Mouse (Mus musculus) liver, embryonic 13.5 days (tissue): ENCODE measurements around the gene Catsper2. TPM values are rescaled to one million over a fixed set of nuclear protein-coding genes. Genes with fewer than 3 reads are reported as not detected.
"Not testable (repeated sequence)": the region's sequence is repeated elsewhere in the genome, so short reads cannot be mapped to it uniquely, and the experiment has no call there.

Source experiments
- ATAC-seq: fragments of 200-750 bp; cut with Nextera tagmentation; 2 replicates; pipeline ENCODE4 v1.8.0; 2017; ENCODE audit warnings: low read depth, mild to moderate bottlenecking, moderate number of reproducible peaks, moderate library complexity
- DNase-seq: peaks from one replicate; pipeline ENCODE4 v3.0.0; 2022
- H3K27ac ChIP-seq: fragments of 300-500 bp; sonication (generic); 2 replicates; pipeline ENCODE4 v1.5.1; 2015; ENCODE audit warnings: moderate library complexity, mild to moderate bottlenecking, inconsistent platforms
- H3K27me3 ChIP-seq: fragments of 300-500 bp; sonication (generic); 2 replicates; pipeline ENCODE4 v1.6.1; 2015; ENCODE audit warnings: mild to moderate bottlenecking, inconsistent platforms
- H3K36me3 ChIP-seq: fragments of 300-500 bp; sonication (generic); 2 replicates; pipeline ENCODE4 v1.6.1; 2015; ENCODE audit warnings: mild to moderate bottlenecking, inconsistent platforms
- H3K4me1 ChIP-seq: fragments of 300-500 bp; sonication (generic); replicated peaks from 2 replicates; pipeline ENCODE4 v1.6.1; 2015; ENCODE audit warnings: inconsistent platforms
- H3K4me2 ChIP-seq: fragments of 300-500 bp; sonication (generic); 2 replicates; pipeline ENCODE4 v1.6.1; 2015; ENCODE audit warnings: inconsistent platforms, mild to moderate bottlenecking, moderate library complexity
- H3K4me3 ChIP-seq: fragments of 300-500 bp; sonication (generic); replicated peaks from 2 replicates; pipeline ENCODE4 v1.5.1; 2015; ENCODE audit warnings: mild to moderate bottlenecking, inconsistent platforms
- H3K9ac ChIP-seq: fragments of 300-500 bp; sonication (generic); 2 replicates; pipeline ENCODE4 v1.6.1; 2015; ENCODE audit warnings: mild to moderate bottlenecking, inconsistent platforms
- H3K9me3 ChIP-seq: fragments of 300-500 bp; sonication (generic); replicated peaks from 2 replicates; pipeline ENCODE4 v1.6.1; 2016; ENCODE audit warnings: inconsistent platforms
- WGBS: fragments of 180-500 bp; shearing (Covaris S2); methylation state at CpG from one replicate; pipeline ENCODE4 v1.1.7; 2015; ENCODE audit not compliant: insufficient replicate concordance; 5-methylcytosine and 5-hydroxymethylcytosine counted together
- polyA plus RNA-seq: library from polyadenylated mRNA; unstranded; fragments of >200 nt; fragmentation: Nextera tagmentation; extraction: Ambion mirVana; gene quantifications from 2 replicates; pipeline ENCODE4 v1.2.1, GENCODE M21; 2015

Gene Catsper2
- polyA plus RNA-seq, 1 experiment from 2014 or later = 0.76 TPM

DNA sequence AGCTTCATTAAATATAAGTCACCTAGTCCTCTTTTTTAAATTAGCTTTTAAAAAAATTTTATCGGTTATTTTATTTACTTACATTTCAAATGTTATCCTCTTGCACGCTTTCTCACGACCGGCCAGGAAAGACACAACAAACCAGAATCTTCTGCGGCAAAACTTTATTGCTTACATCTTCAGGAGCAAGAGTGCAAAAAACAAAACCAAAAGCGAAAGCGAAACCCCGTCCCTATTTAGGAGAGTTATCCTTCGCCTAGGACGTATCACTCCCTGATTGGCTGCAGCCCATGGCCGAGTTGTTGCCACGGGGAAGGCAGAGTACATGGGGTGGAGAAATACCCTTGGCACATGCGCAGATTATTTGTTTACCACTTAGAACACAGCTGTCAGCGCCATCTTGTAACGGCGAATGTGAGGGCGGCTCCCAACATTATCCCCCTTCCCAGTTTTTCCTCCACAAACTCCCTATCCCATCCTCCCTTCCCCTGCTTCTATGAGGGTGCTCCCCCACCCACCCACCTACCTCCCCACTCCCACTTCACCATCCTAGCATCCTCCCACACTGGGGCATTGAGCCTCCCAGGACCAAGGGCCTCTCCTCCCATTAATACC is 26.5 kb downstream of the Catsper2 start, which contains the start of gene Strc:
Gene Strc (minus strand): TSS at position 208 of the 615 bp plus-strand sequence.
- not testable (repeated sequence) for H3K27ac ChIP-seq, H3K4me1 ChIP-seq, H3K4me3 ChIP-seq, H3K9me3 ChIP-seq, H3K9ac ChIP-seq, H3K27me3 ChIP-seq, H3K36me3 ChIP-seq, ATAC-seq, DNase-seq, H3K4me2 ChIP-seq
- 85% methylated on average over 17 of the region's 17 CpGs for WGBS

DNA sequence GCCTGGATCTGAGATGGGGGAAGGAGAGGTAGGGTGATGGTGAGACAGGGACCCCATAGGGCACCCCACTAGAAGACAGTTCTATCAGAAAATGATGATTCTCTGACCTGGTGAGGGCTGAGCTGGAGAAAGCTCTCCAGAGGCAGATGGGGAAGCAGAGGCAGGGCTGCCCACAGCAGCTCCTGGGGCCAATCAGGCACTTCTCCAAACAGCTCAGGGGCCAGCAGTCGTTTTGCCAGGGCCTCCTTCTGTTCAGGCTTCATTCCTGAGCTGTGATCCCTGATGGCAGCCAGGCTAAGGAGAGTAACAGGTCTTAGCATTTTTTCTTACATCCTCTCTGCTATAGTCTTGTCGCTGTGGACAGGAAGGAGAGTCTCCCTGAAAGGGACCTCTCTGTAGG is 38.8 kb downstream of the Catsper2 start:
- Histone ChIP-seq H3K4me2 (no peak overlapping the region), H3K4me1 (no peaks in the 10 kb centered on the region), H3K4me3 (no peak overlapping the region), H3K27me3 (no peaks in the 10 kb centered on the region), H3K9me3 (no peaks in the 10 kb centered on the region), H3K9ac (no peak overlapping the region), H3K36me3 (no peaks in the 10 kb centered on the region), H3K27ac (no peak overlapping the region)
- DNase-seq = no peak
- WGBS = 27% methylated on average over 2 of the region's 2 CpGs
- no peak for ATAC-seq

DNA sequence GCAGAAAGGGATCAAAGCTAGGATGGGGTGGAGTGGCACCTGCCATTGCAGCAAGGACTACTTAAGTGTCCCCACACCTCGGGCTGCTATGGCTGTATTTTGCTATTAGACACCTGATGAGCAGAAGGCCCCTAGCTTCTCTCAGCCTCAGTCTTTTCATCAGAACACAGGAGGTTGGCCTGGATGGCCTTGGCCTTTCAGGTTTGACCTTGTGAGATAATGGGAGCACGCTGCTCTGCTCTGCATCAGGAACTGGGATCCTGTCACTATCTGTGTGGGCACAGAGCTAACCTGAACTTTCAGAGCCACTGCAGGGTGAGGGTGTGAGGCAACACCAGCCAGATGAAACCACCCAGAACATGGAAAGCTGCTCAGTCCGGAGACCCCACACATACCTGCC is 41.3 kb downstream of the Catsper2 start:
- DNase-seq (no peak), ATAC-seq (no peak)
- Histone ChIP-seq H3K9ac (no peak overlapping the region), H3K4me1 (no peaks in the 10 kb centered on the region), H3K4me3 (no peak overlapping the region), H3K4me2 (no peak overlapping the region), H3K27ac (no peak overlapping the region), H3K9me3 (no peaks in the 10 kb centered on the region), H3K36me3 (no peaks in the 10 kb centered on the region), H3K27me3 (no peaks in the 10 kb centered on the region)
- 68% methylated on average over 3 of the region's 3 CpGs for WGBS

DNA sequence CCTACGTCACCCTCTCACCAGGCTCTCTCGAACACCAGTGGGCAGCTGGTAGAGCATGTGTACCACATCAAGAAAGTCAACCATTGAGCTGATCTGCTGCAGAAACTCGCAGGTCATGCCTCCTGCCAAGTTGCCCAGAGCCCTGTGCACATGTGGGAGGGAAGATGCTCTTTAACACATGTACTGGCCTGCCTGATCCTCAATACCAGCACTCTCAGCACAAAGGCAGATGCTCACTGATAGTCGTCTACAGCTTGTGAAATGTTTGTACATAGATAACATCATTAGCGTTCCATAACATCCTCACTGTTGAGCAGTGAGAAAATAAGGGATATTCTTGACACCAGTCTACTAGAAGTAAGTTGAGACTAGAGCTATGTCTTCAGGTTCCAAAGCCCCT is 42.7 kb downstream of the Catsper2 start:
- Histone ChIP-seq H3K9me3 (no peaks in the 10 kb centered on the region), H3K4me1 (no peaks in the 10 kb centered on the region), H3K4me2 (no peak overlapping the region), H3K36me3 (no peaks in the 10 kb centered on the region), H3K4me3 (no peak overlapping the region), H3K27me3 (no peaks in the 10 kb centered on the region), H3K9ac (no peak overlapping the region), H3K27ac (no peak overlapping the region)
- WGBS = 58% methylated on average over 5 of the region's 5 CpGs
- ATAC-seq (no peak), DNase-seq (no peak)

DNA sequence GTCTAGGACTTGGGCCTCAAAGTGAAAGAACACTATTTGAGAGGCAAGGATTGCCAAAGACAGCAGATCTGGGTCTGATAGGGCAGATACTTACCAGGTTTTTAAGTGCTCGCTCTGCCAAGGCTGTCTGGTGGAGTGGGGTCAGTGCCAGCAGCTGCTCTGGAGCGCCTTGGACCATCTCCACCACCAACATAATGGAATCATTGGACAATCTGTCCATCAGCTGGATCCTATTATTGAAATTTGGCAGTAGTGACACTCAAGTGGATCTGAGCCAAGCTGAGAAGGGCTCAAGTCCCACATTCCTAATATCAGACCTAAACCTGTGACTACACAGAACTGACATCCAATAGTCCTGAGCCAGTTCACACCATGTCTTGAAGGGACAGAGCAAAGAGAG is 44.8 kb downstream of the Catsper2 start:
- H3K9me3 ChIP-seq = no peaks in the 10 kb centered on the region
- ATAC-seq = no peak

DNA sequence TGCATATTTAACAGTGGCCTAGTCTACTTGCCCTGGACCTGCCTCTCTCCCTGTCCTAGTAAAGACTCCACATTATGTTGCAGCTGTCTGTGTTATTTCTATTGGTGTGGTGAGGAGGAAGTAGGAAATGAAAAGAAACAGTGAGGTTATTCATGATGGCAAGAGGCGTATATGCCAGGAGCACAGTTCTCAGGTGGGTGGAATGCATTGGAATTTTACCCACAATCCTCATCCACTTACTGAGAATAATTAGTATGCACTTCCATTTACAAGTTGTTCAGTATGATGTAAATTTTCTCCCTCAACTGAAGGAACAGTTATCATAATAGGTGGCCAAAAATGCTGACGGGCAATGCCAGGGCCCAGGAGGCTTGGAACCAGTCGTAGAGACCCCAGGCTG is 49.9 kb downstream of the Catsper2 start:
- Histone ChIP-seq H3K27ac (no peak overlapping the region), H3K9ac (no peak overlapping the region), H3K27me3 (peaks cover 23% of the 10 kb centered on the region), H3K4me3 (no peak overlapping the region), H3K36me3 (no peaks in the 10 kb centered on the region), H3K4me2 (no peak overlapping the region), H3K4me1 (peaks cover 2% of the 10 kb centered on the region), H3K9me3 (no peaks in the 10 kb centered on the region)
- WGBS = 65% methylated on average over 3 of the region's 3 CpGs
- ATAC-seq = no peak
- DNase-seq = no peak

More for the DNA sequence above, 44.8 kb downstream of the Catsper2 start:
- no peak overlapping the region for H3K4me3 ChIP-seq
- WGBS = 63% methylated on average over 2 of the region's 2 CpGs
- no peaks in the 10 kb centered on the region for H3K4me1 ChIP-seq
- DNase-seq = no peak
- no peak overlapping the region for H3K9ac ChIP-seq
- H3K4me2 ChIP-seq = no peak overlapping the region
- no peaks in the 10 kb centered on the region for H3K36me3 ChIP-seq
- no peak overlapping the region for H3K27ac ChIP-seq
- no peaks in the 10 kb centered on the region for H3K27me3 ChIP-seq

DNA sequence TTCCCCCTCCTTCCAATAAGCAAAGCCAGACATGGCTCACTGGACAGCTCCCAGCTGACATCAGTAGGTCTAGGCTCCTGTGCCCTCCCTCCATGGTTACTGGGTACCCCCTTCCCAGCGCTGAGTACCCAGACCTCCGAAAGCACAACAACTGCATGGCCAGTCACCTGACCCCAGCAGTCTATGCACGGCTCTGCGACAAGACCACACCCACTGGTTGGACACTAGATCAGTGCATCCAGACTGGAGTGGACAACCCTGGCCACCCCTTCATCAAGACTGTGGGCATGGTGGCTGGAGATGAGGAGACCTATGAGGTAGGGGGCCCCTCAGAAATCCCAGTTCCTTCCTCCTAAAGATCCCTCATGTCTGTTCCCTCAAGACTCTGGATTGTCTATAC is 54.1 kb downstream of the Catsper2 start:
- no peak overlapping the region for H3K27ac ChIP-seq
- H3K4me1 ChIP-seq = peaks cover 10% of the 10 kb centered on the region
- H3K36me3 ChIP-seq = no peaks in the 10 kb centered on the region
- H3K9ac ChIP-seq = no peak overlapping the region
- WGBS = 45% methylated on average over 4 of the region's 4 CpGs
- no peak overlapping the region for H3K4me2 ChIP-seq
- H3K9me3 ChIP-seq = no peaks in the 10 kb centered on the region
- DNase-seq (no peak), ATAC-seq (no peak)
- no peak overlapping the region for H3K4me3 ChIP-seq
- H3K27me3 ChIP-seq = peaks cover 55% of the 10 kb centered on the region

DNA sequence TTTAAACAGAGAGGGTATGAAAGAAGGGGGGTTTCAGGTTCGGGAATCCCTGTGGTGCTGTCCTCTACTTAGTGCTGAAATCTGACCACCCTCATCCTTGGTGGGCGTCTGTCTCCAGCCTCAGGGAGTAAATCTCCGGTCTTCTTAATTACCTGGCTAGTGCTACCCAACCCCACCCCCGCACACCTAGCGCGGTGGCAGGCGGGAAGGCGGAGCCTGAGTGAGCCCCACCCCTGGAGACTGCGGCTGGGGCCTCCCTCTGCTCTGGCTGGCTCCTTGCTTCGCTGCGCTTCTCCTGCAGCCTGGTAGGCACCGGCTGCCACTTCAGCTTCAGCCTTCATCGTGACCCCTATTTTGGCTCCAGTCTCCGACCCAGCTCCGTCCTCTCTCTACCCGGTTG is 55.2 kb downstream of the Catsper2 start:
- H3K27ac ChIP-seq = no peak overlapping the region
- no peak for ATAC-seq
- no peak overlapping the region for H3K9ac ChIP-seq
- 0% methylated on average over 16 of the region's 16 CpGs for WGBS
- peaks cover 60% of the 10 kb centered on the region for H3K27me3 ChIP-seq
- peak; percentile 17 for DNase-seq
- 0 out of 2 replicates have a peak overlapping the region, but pooled peaks have one; percentile 0 for H3K4me2 ChIP-seq
- peaks cover 16% of the 10 kb centered on the region for H3K4me1 ChIP-seq
- H3K36me3 ChIP-seq = no peaks in the 10 kb centered on the region
- H3K4me3 ChIP-seq = no peak overlapping the region
- H3K9me3 ChIP-seq = no peaks in the 10 kb centered on the region

DNA sequence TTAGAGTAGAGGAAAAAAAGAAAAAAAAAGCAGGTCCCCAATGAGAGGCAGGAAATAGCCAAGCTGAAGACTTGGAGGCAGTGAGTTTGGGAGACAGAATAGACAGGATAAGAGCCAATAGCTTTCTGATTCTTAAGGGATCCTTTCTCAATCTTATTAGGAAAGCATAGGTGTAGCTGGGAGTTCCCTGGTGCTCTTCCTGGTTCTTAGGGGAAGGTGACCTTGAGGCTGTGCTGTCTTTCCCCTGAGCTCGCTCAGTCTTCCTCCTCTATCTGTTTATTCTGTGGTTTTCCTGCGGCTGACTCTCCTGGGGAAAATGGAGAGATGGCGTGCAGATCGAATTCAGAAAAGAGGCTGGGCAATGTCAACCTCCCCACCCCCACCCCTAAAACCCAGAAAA is 55.6 kb downstream of the Catsper2 start:
- Histone ChIP-seq H3K36me3 (no peaks in the 10 kb centered on the region), H3K4me1 (peaks cover 16% of the 10 kb centered on the region), H3K27ac (no peak overlapping the region), H3K27me3 (peaks cover 60% of the 10 kb centered on the region), H3K9me3 (no peaks in the 10 kb centered on the region), H3K4me2 (no peak overlapping the region), H3K4me3 (no peak overlapping the region), H3K9ac (no peak overlapping the region)
- ATAC-seq = no peak
- no peak for DNase-seq
- WGBS = 0% methylated on average over 4 of the region's 4 CpGs

DNA sequence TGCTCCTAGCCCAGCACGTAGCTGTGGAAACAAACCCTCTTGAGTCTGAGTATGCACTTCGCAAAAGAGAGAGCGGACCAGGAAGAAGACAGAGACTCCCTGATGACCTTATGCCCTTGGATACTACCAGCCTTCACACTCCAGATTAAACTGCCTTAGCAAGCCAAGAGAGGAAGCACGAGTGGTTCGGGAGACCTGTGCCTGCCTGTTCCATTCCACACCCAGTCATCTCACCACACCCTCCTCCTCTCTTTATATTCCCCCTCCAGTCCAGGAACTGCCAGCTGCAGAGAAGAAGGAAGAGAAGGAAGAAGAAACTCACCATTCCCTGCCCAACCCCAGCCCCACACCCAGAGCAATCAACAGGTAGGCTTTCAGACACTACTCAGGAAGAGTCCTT is 56.1 kb downstream of the Catsper2 start, which contains the start of gene Ckmt1:
Gene Ckmt1 (plus strand): TSS at position 221 of the 400 bp plus-strand sequence.
- no peak within 1 kb of the TSS for H3K4me3 ChIP-seq
- DNase-seq = no peak
- 0 out of 2 replicates have a peak within 1 kb of the TSS, but pooled peaks have one; percentile 0 for H3K4me2 ChIP-seq
- no peaks in the 10 kb centered on the region for H3K36me3 ChIP-seq
- no peak for ATAC-seq
- H3K27me3 ChIP-seq = peaks cover 60% of the 10 kb centered on the region
- no peak within 1 kb of the TSS for H3K9ac ChIP-seq
- WGBS = 39% methylated on average over 5 of the region's 5 CpGs
- H3K4me1 ChIP-seq = peaks cover 16% of the 10 kb centered on the region
- no peaks in the 10 kb centered on the region for H3K9me3 ChIP-seq
- no peak within 1 kb of the TSS for H3K27ac ChIP-seq

DNA sequence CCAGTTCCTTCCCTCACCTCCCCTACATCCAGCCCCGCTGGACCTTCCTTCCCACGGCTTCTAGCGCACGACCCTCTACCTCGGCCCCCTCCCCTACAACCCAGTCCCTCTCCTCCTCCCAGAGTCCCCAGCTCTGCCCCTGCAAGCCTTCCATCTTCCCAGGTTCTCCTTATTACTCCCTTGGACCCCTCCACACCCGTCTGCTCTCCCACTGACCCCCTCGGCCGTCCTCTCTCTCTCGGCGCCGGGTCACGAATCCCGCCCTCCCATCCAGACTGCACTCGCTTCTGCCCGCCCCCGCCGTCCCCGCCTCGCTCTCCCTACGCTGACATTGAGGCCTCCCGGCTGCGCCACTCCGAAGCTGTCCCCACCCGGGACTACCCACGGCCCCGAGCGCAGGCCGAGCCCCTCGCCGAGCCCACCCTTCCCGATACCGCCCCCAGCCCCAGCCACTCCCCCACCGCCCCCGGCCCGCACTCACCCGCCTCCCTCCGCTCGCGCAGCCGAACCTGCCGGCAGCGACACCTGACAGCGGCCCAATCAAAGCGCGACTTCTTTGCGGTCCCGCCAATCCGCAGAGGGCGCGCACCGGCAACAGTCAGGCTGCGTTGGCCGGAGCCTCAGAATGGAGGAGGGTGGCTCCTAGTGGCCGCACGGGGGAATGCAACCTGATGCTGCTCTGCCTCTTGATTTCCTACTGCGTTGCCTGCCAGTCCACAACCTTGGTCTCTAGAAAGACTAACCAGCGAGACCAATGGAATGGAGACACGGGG is 58.6 kb downstream of the Catsper2 start, which contains the start of gene Ppip5k1:
Gene Ppip5k1 (minus strand): TSS at position 577 of the 773 bp plus-strand sequence.
- H3K4me1 ChIP-seq = peaks cover 16% of the 10 kb centered on the region
- peak within 1 kb of the TSS; percentile 80 for H3K4me3 ChIP-seq
- H3K4me2 ChIP-seq = peak within 1 kb of the TSS; percentile 97
- peak; percentile 97 for ATAC-seq
- peak within 1 kb of the TSS; percentile 87 for H3K9ac ChIP-seq
- H3K9me3 ChIP-seq = no peaks in the 10 kb centered on the region
- peak within 1 kb of the TSS; percentile 31; the same call in 1 of the 2 replicates for H3K27ac ChIP-seq
- DNase-seq = peak; percentile 94
- H3K27me3 ChIP-seq = peaks cover 51% of the 10 kb centered on the region
- no peaks in the 10 kb centered on the region for H3K36me3 ChIP-seq
- under 1% methylated on average over 58 of the region's 58 CpGs for WGBS
